Mouse (Mus musculus) megakaryocyte, embryonic 14.5 days (primary cell): ENCODE measurements around the gene Cadm3. TPM values are rescaled to one million over a fixed set of nuclear protein-coding genes. Genes with fewer than 3 reads are reported as not detected.
"Not testable (repeated sequence)": the region's sequence is repeated elsewhere in the genome, so short reads cannot be mapped to it uniquely, and the experiment has no call there.

Experiments used
- H3K27me3 ChIP-seq: replicated peaks from 2 replicates; pipeline ENCODE3; 2012; ENCODE audit warnings: inconsistent platforms
- H3K36me3 ChIP-seq: replicated peaks from 2 replicates; pipeline ENCODE3; 2012; ENCODE audit warnings: low read length, inconsistent platforms, mixed read lengths
- H3K4me1 ChIP-seq: 2 replicates; pipeline ENCODE4 v1.6.1; 2012; ENCODE audit warnings: inconsistent platforms
- H3K4me3 ChIP-seq: replicated peaks from 2 replicates; pipeline ENCODE3; 2012; ENCODE audit warnings: moderate library complexity, mild to moderate bottlenecking, inconsistent platforms
- H3K9me3 ChIP-seq: 2 replicates; pipeline ENCODE4 v1.6.1; 2012; ENCODE audit warnings: inconsistent platforms
- FLI1 ChIP-seq: IDR thresholded peaks from 2 replicates; pipeline ENCODE4 v1.6.1; 2012; ENCODE audit warnings: low read length, inconsistent platforms, mixed read lengths
- GATA1 ChIP-seq: IDR thresholded peaks from 3 replicates; pipeline ENCODE4 v1.6.1; 2012; ENCODE audit warnings: mixed read lengths, low read length, inconsistent platforms, borderline replicate concordance
- polyA plus RNA-seq: library from polyadenylated mRNA; stranded (reverse); fragments of >175 nt; gene quantifications from 2 replicates; pipeline ENCODE4 v1.2.3, GENCODE M21; 2012; ENCODE audit warnings: low replicate concordance; ENCODE audit not compliant: insufficient read depth

Cadm3 gene
- polyA plus RNA-seq, 1 experiment, result not detected

- no peaks in the 10 kb centered on the region for H3K27me3 ChIP-seq
- no peak overlapping the region for H3K4me3 ChIP-seq
- TF ChIP-seq GATA1, result no peak
- TF ChIP-seq FLI1, result no peak
- H3K9me3 ChIP-seq, result no peaks in the 10 kb centered on the region
- H3K36me3 ChIP-seq, result peaks cover 25% of the 10 kb centered on the region
- H3K4me1 ChIP-seq, result peaks cover 90% of the 10 kb centered on the region
Measured at GRCm38 (mm10) chr1:173328446-173328845, 39.0 kb downstream of the Cadm3 start.

GRCm38 (mm10) chr1:173326552-173326951 is 40.9 kb downstream of the Cadm3 start:
- no peaks in the 10 kb centered on the region for H3K9me3 ChIP-seq
- H3K4me1 ChIP-seq, result peaks cover 71% of the 10 kb centered on the region
- peaks cover 18% of the 10 kb centered on the region for H3K36me3 ChIP-seq

GRCm38 (mm10) chr1:173325395-173325794 is 42.1 kb downstream of the Cadm3 start:
- Histone ChIP-seq H3K4me3 (no peak overlapping the region), H3K9me3 (no peaks in the 10 kb centered on the region), H3K27me3 (peaks cover 6% of the 10 kb centered on the region), H3K4me1 (peaks cover 60% of the 10 kb centered on the region), H3K36me3 (peaks cover 18% of the 10 kb centered on the region)
- no peak for TF ChIP-seq FLI1
- no peak for TF ChIP-seq GATA1

More at GRCm38 (mm10) chr1:173326552-173326951, 40.9 kb downstream of the Cadm3 start:
- TF ChIP-seq FLI1, result no peak
- no peak for TF ChIP-seq GATA1
- H3K27me3 ChIP-seq, result peaks cover 4% of the 10 kb centered on the region
- H3K4me3 ChIP-seq, result no peak overlapping the region

GRCm38 (mm10) chr1:173324961-173325360 is 42.5 kb downstream of the Cadm3 start:
- Histone ChIP-seq H3K4me1 (peaks cover 55% of the 10 kb centered on the region), H3K36me3 (peaks cover 18% of the 10 kb centered on the region), H3K9me3 (no peaks in the 10 kb centered on the region), H3K27me3 (peaks cover 6% of the 10 kb centered on the region), H3K4me3 (no peak overlapping the region)
- TF ChIP-seq GATA1 (no peak), FLI1 (no peak)

- H3K9me3 ChIP-seq, result no peaks in the 10 kb centered on the region
- H3K36me3 ChIP-seq, result peaks cover 18% of the 10 kb centered on the region
- peaks cover 46% of the 10 kb centered on the region for H3K4me1 ChIP-seq
- TF ChIP-seq FLI1 (no peak), GATA1 (no peak)
- H3K4me3 ChIP-seq, result no peak overlapping the region
- peaks cover 6% of the 10 kb centered on the region for H3K27me3 ChIP-seq
Measured at GRCm38 (mm10) chr1:173323839-173324585, 43.5 kb downstream of the Cadm3 start.

GRCm38 (mm10) chr1:173322249-173322627 is 45.3 kb downstream of the Cadm3 start:
- peaks cover 12% of the 10 kb centered on the region for H3K36me3 ChIP-seq
- H3K27me3 ChIP-seq, result peaks cover 6% of the 10 kb centered on the region
- H3K9me3 ChIP-seq, result no peaks in the 10 kb centered on the region
- TF ChIP-seq FLI1 (no peak), GATA1 (no peak)
- no peak overlapping the region for H3K4me3 ChIP-seq
- peaks cover 28% of the 10 kb centered on the region for H3K4me1 ChIP-seq

GRCm38 (mm10) chr1:173321593-173322248 is 45.8 kb downstream of the Cadm3 start:
- Histone ChIP-seq H3K36me3 (peaks cover 8% of the 10 kb centered on the region), H3K9me3 (no peaks in the 10 kb centered on the region), H3K4me3 (no peak overlapping the region), H3K27me3 (peaks cover 6% of the 10 kb centered on the region), H3K4me1 (peaks cover 23% of the 10 kb centered on the region)
- TF ChIP-seq GATA1 (no peak), FLI1 (no peak)

- Histone ChIP-seq H3K9me3 (no peaks in the 10 kb centered on the region), H3K4me3 (no peak overlapping the region), H3K4me1 (no peaks in the 10 kb centered on the region), H3K36me3 (no peaks in the 10 kb centered on the region), H3K27me3 (peaks cover 6% of the 10 kb centered on the region)
- TF ChIP-seq FLI1 (no peak), GATA1 (no peak)
Measured at GRCm38 (mm10) chr1:173317925-173318477, 49.5 kb downstream of the Cadm3 start.

GRCm38 (mm10) chr1:173315725-173316124 is 51.8 kb downstream of the Cadm3 start:
- Histone ChIP-seq H3K9me3 (no peaks in the 10 kb centered on the region), H3K4me3 (no peak overlapping the region), H3K27me3 (no peaks in the 10 kb centered on the region), H3K4me1 (no peaks in the 10 kb centered on the region), H3K36me3 (no peaks in the 10 kb centered on the region)
- TF ChIP-seq GATA1 (no peak), FLI1 (no peak)

GRCm38 (mm10) chr1:173313535-173314050 is 53.9 kb downstream of the Cadm3 start:
- H3K4me3 ChIP-seq, H3K9me3 ChIP-seq, H3K36me3 ChIP-seq, H3K27me3 ChIP-seq, H3K4me1 ChIP-seq: not testable (repeated sequence)

GRCm38 (mm10) chr1:173302795-173303194 is 64.7 kb downstream of the Cadm3 start:
- H3K36me3 ChIP-seq, H3K27me3 ChIP-seq, H3K4me3 ChIP-seq, H3K9me3 ChIP-seq, H3K4me1 ChIP-seq: not testable (repeated sequence)

Other genes with a start within 250 kb of the Cadm3 start
- gene Olfr1408, start 230.3 kb downstream of the Cadm3 start, polyA plus RNA-seq, result not detected in 2 replicates
- not detected in 2 replicates for gene Olfr1406, start 177.1 kb downstream of the Cadm3 start, polyA plus RNA-seq
- gene Olfr218, start 169.9 kb downstream of the Cadm3 start, polyA plus RNA-seq, result not detected in 2 replicates
- gene Olfr1404, start 155.3 kb downstream of the Cadm3 start, polyA plus RNA-seq, result not detected in 2 replicates
- not detected in 2 replicates for gene Fcer1a, start 140.5 kb downstream of the Cadm3 start, polyA plus RNA-seq
- gene Olfr418, start 101.7 kb downstream of the Cadm3 start, polyA plus RNA-seq, result not detected in 2 replicates
- gene Mptx2, start 89.9 kb downstream of the Cadm3 start, polyA plus RNA-seq, result not detected in 2 replicates
- gene Ackr1, start 33.9 kb downstream of the Cadm3 start, polyA plus RNA-seq, result 1.4 and 1.6 TPM in 2 replicates
- 0.08 TPM in 1 of 2 replicates, not detected in the other for gene Aim2, start 16.8 kb downstream of the Cadm3 start, polyA plus RNA-seq
- gene Ifi206, start 123.3 kb upstream of the Cadm3 start, polyA plus RNA-seq, result not detected in 2 replicates
- gene Ifi214, start 168.3 kb upstream of the Cadm3 start, polyA plus RNA-seq, result 0.34 TPM in 1 of 2 replicates, not detected in the other
- not detected in 2 replicates for gene Ifi213, start 231.6 kb upstream of the Cadm3 start, polyA plus RNA-seq